Mouse (Mus musculus) embryonic facial prominence, embryonic 11.5 days (tissue): ENCODE measurements at regions not wholly inside any gene's neighbourhood (a gene's known extent, or its start where the extent isn't known, plus 50 kb on each side); places are given as distances from the start of the nearest gene placed in this dataset.

Experiments
- ATAC-seq: fragments of 200-750 bp; cut with Nextera tagmentation; replicated peaks from 2 replicates; pipeline ENCODE4 v1.8.0; 2017; ENCODE audit warnings: low read depth; ENCODE audit not compliant: insufficient number of reproducible peaks, low FRiP score, low TSS enrichment
- DNase-seq: peaks from one replicate; pipeline ENCODE4 v3.0.0-alpha.2; 2015; ENCODE audit warnings: low spot score
- H3K27ac ChIP-seq: fragments of 300-500 bp; sonication (generic); replicated peaks from 2 replicates; pipeline ENCODE4 v1.5.1; 2014; ENCODE audit warnings: mild to moderate bottlenecking, low read depth, low read length, control low read depth
- H3K27me3 ChIP-seq: fragments of 300-500 bp; sonication (generic); 2 replicates; pipeline ENCODE4 v1.6.1; 2014; ENCODE audit warnings: mild to moderate bottlenecking, low read length, moderate library complexity, mixed read lengths; ENCODE audit not compliant: control insufficient read depth, insufficient read depth
- H3K36me3 ChIP-seq: fragments of 300-500 bp; sonication (generic); replicated peaks from 2 replicates; pipeline ENCODE4 v1.6.1; 2014; ENCODE audit warnings: low read depth, mild to moderate bottlenecking, low read length, moderate library complexity, mixed read lengths; ENCODE audit not compliant: control insufficient read depth, insufficient read depth
- H3K4me1 ChIP-seq: fragments of 300-500 bp; sonication (generic); 2 replicates; pipeline ENCODE4 v1.6.1; 2014; ENCODE audit warnings: low read length, mixed read lengths; ENCODE audit not compliant: control insufficient read depth, insufficient read depth
- H3K4me2 ChIP-seq: fragments of 300-500 bp; sonication (generic); 2 replicates; pipeline ENCODE4 v1.6.1; 2014; ENCODE audit warnings: low read depth, mild to moderate bottlenecking, control low read depth, low read length, moderate library complexity
- H3K4me3 ChIP-seq: fragments of 300-500 bp; sonication (generic); 2 replicates; pipeline ENCODE4 v1.5.1; 2014; ENCODE audit warnings: low read depth, low read length, control low read depth
- H3K9ac ChIP-seq: fragments of 300-500 bp; sonication (generic); replicated peaks from 2 replicates; pipeline ENCODE4 v1.6.1; 2014; ENCODE audit warnings: mild to moderate bottlenecking, control low read depth, low read length
- H3K9me3 ChIP-seq: fragments of 300-500 bp; sonication (generic); replicated peaks from 2 replicates; pipeline ENCODE4 v1.6.1; 2016; ENCODE audit warnings: mild to moderate bottlenecking, low read length, inconsistent platforms, mixed read lengths; ENCODE audit not compliant: control insufficient read depth
- WGBS: fragments of 180-500 bp; shearing (Covaris S2); extraction: QIAGEN DNeasy Blood & Tissue Kit; methylation state at CpG from one replicate; pipeline ENCODE4 v1.1.7; 2014; 5-methylcytosine and 5-hydroxymethylcytosine counted together

GRCm38 (mm10) chr6:41126855-41127254 is 91.5 kb upstream of the 2210010C04Rik start:
- Histone ChIP-seq H3K4me1 (no peaks in the 10 kb centered on the region), H3K27ac (no peak overlapping the region), H3K4me3 (no peak overlapping the region), H3K27me3 (no peaks in the 10 kb centered on the region), H3K9ac (no peak overlapping the region), H3K36me3 (no peaks in the 10 kb centered on the region), H3K4me2 (no peak overlapping the region), H3K9me3 (no peaks in the 10 kb centered on the region)
- ATAC-seq, result no peak
- DNase-seq, result no peak

- no peak overlapping the region for H3K27ac ChIP-seq
- H3K4me1 ChIP-seq, result no peaks in the 10 kb centered on the region
- no peak for DNase-seq
- no peak overlapping the region for H3K4me3 ChIP-seq
- ATAC-seq, result no peak
- H3K4me2 ChIP-seq, result no peak overlapping the region
- no peaks in the 10 kb centered on the region for H3K27me3 ChIP-seq
- H3K9me3 ChIP-seq, result no peaks in the 10 kb centered on the region
- 84% methylated on average over 3 of the region's 3 CpGs for WGBS
- no peak overlapping the region for H3K9ac ChIP-seq
- H3K36me3 ChIP-seq, result no peaks in the 10 kb centered on the region
These were observed 86.3 kb upstream of the 2210010C04Rik start for GRCm38 (mm10) chr6:41121641-41122040.

- H3K4me2 ChIP-seq, result no peak overlapping the region
- WGBS, result 67% methylated on average over 2 of the region's 2 CpGs
- DNase-seq, result no peak
- H3K27me3 ChIP-seq, result no peaks in the 10 kb centered on the region
- H3K9ac ChIP-seq, result no peak overlapping the region
- ATAC-seq, result no peak
- no peaks in the 10 kb centered on the region for H3K9me3 ChIP-seq
- H3K27ac ChIP-seq, result no peak overlapping the region
- H3K4me1 ChIP-seq, result no peaks in the 10 kb centered on the region
- no peak overlapping the region for H3K4me3 ChIP-seq
- H3K36me3 ChIP-seq, result no peaks in the 10 kb centered on the region
These were observed 83.9 kb upstream of the 2210010C04Rik start for GRCm38 (mm10) chr6:41119176-41119575.

- no peaks in the 10 kb centered on the region for H3K4me1 ChIP-seq
- H3K27me3 ChIP-seq, result no peaks in the 10 kb centered on the region
- H3K9me3 ChIP-seq, result no peaks in the 10 kb centered on the region
- H3K36me3 ChIP-seq, result no peaks in the 10 kb centered on the region
- 20% methylated on average over 7 of the region's 7 CpGs for WGBS
- H3K4me2 ChIP-seq, result no peak overlapping the region
- peak; percentile 51 for DNase-seq
- ATAC-seq, result no peak; the same call in 1 of the 2 replicates
- H3K27ac ChIP-seq, result no peak overlapping the region
- no peak overlapping the region for H3K9ac ChIP-seq
- no peak overlapping the region for H3K4me3 ChIP-seq
These were observed 83.1 kb upstream of the 2210010C04Rik start for GRCm38 (mm10) chr6:41118201-41118976.

- Histone ChIP-seq H3K4me3 (no peak overlapping the region), H3K9ac (no peak overlapping the region), H3K9me3 (no peaks in the 10 kb centered on the region), H3K27ac (no peak overlapping the region), H3K27me3 (no peaks in the 10 kb centered on the region), H3K4me2 (no peak overlapping the region), H3K4me1 (no peaks in the 10 kb centered on the region), H3K36me3 (no peaks in the 10 kb centered on the region)
- no peak for DNase-seq
- no peak for ATAC-seq
- WGBS, result 81% methylated on average over 1 of the region's 1 CpGs
These were observed 78.6 kb upstream of the 2210010C04Rik start for GRCm38 (mm10) chr6:41113943-41114342.

- Histone ChIP-seq H3K9ac (no peak overlapping the region), H3K4me2 (no peak overlapping the region), H3K4me1 (no peaks in the 10 kb centered on the region), H3K9me3 (no peaks in the 10 kb centered on the region), H3K27ac (no peak overlapping the region), H3K27me3 (no peaks in the 10 kb centered on the region), H3K4me3 (no peak overlapping the region), H3K36me3 (no peaks in the 10 kb centered on the region)
- ATAC-seq (0 out of 2 replicates have a peak, but pooled peaks have one; percentile 44), DNase-seq (peak; percentile 49)
- 33% methylated on average over 7 of the region's 7 CpGs for WGBS
These were observed 77.7 kb upstream of the 2210010C04Rik start for GRCm38 (mm10) chr6:41112861-41113610.

- Histone ChIP-seq H3K36me3 (no peaks in the 10 kb centered on the region), H3K4me3 (no peak overlapping the region), H3K27me3 (no peaks in the 10 kb centered on the region), H3K9ac (no peak overlapping the region), H3K27ac (no peak overlapping the region), H3K4me1 (no peaks in the 10 kb centered on the region), H3K4me2 (no peak overlapping the region), H3K9me3 (no peaks in the 10 kb centered on the region)
- DNase-seq (no peak), ATAC-seq (no peak)
These were observed 76.5 kb upstream of the 2210010C04Rik start for GRCm38 (mm10) chr6:41111829-41112228.

- Histone ChIP-seq H3K9me3 (no peaks in the 10 kb centered on the region), H3K27ac (no peak overlapping the region), H3K36me3 (no peaks in the 10 kb centered on the region), H3K27me3 (no peaks in the 10 kb centered on the region), H3K4me3 (no peak overlapping the region), H3K4me1 (no peaks in the 10 kb centered on the region), H3K9ac (no peak overlapping the region), H3K4me2 (no peak overlapping the region)
- 57% methylated on average over 1 of the region's 1 CpGs for WGBS
- no peak for DNase-seq
- ATAC-seq, result no peak
These were observed 73.6 kb upstream of the 2210010C04Rik start for GRCm38 (mm10) chr6:41108897-41109296.
